Mouse (Mus musculus) heart, embryonic 16.5 days (tissue): Measurements from ENCODE around the gene Olfr51. TPM values are rescaled to one million over a fixed set of nuclear protein-coding genes. Genes with fewer than 3 reads are reported as not detected.

ENCODE experiments used
- ATAC-seq: fragments of 200-750 bp; cut with Nextera tagmentation; replicated peaks from 2 replicates; pipeline ENCODE4 v1.8.0; 2017; ENCODE audit warnings: moderate number of reproducible peaks; ENCODE audit not compliant: insufficient read depth, low FRiP score; ENCODE audit errors: extremely low read depth
- H3K27ac ChIP-seq: fragments of 300-500 bp; sonication (generic); 2 replicates; pipeline ENCODE4 v1.5.1; 2014; ENCODE audit warnings: mild to moderate bottlenecking, low read length, control low read depth, moderate library complexity
- H3K27me3 ChIP-seq: fragments of 300-500 bp; sonication (generic); 2 replicates; pipeline ENCODE4 v1.6.1; 2014; ENCODE audit warnings: low read length, mixed read lengths; ENCODE audit not compliant: control insufficient read depth, insufficient read depth
- H3K36me3 ChIP-seq: fragments of 300-500 bp; sonication (generic); 2 replicates; pipeline ENCODE4 v1.6.1; 2014; ENCODE audit not compliant: control insufficient read depth, insufficient read depth
- H3K4me1 ChIP-seq: fragments of 300-500 bp; sonication (generic); 2 replicates; pipeline ENCODE4 v1.6.1; 2014; ENCODE audit warnings: low read length, mixed read lengths; ENCODE audit not compliant: control insufficient read depth, insufficient read depth
- H3K4me2 ChIP-seq: fragments of 300-500 bp; sonication (generic); 2 replicates; pipeline ENCODE4 v1.6.1; 2014; ENCODE audit warnings: low read depth, mild to moderate bottlenecking, control low read depth, low read length
- H3K4me3 ChIP-seq: fragments of 300-500 bp; sonication (generic); 2 replicates; pipeline ENCODE4 v1.5.1; 2014; ENCODE audit warnings: mild to moderate bottlenecking, control low read depth, low read length
- H3K9ac ChIP-seq: fragments of 300-500 bp; sonication (generic); 2 replicates; pipeline ENCODE4 v1.6.1; 2014; ENCODE audit warnings: low read length, control low read depth
- H3K9me3 ChIP-seq: fragments of 300-500 bp; sonication (generic); replicated peaks from 2 replicates; pipeline ENCODE4 v1.6.1; 2016; ENCODE audit warnings: low read length; ENCODE audit not compliant: control insufficient read depth
- WGBS: fragments of 180-500 bp; shearing (Covaris S2); extraction: QIAGEN DNeasy Blood & Tissue Kit; methylation state at CpG from one replicate; pipeline ENCODE4 v1.1.7; 2014; 5-methylcytosine and 5-hydroxymethylcytosine counted together
- polyA plus RNA-seq: library from polyadenylated mRNA; unstranded; fragments of >200 nt; fragmentation: Nextera tagmentation; extraction: Ambion mirVana; gene quantifications from 2 replicates; pipeline ENCODE4 v1.2.1, GENCODE M21; 2015

Gene Olfr51
- not detected in 2 replicates for polyA plus RNA-seq

DNA sequence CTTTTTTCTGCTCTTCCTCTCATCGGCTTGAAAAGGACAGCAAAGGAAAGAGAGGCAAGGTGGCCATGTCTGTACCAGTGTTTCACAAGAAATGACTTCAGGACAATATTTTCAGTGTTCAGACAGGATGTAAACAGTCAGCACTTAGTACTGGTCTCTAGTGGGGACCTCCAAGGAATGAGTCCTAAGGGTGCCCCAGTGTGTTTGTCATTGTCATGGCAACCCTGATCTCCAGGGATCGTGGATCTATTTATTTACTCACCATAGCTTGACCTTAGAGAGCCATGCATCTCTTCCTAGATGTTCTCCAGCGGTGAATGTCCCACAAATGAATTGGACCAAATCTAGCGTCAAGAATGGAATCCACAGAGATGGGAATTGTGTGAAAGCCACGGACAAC is at the start of gene Olfr51:
Gene Olfr51, plus strand, starts transcription at position 301 of the 400 bp plus-strand sequence.
- H3K9ac ChIP-seq = no peak within 1 kb of the TSS
- no peaks in the 10 kb centered on the region for H3K9me3 ChIP-seq
- H3K4me2 ChIP-seq = no peak within 1 kb of the TSS
- no peaks in the 10 kb centered on the region for H3K36me3 ChIP-seq
- H3K4me1 ChIP-seq = no peaks in the 10 kb centered on the region
- WGBS = 73% methylated on average over 5 of the region's 5 CpGs
- H3K27ac ChIP-seq = no peak within 1 kb of the TSS
- H3K4me3 ChIP-seq = no peak within 1 kb of the TSS
- ATAC-seq = no peak
- no peaks in the 10 kb centered on the region for H3K27me3 ChIP-seq

DNA sequence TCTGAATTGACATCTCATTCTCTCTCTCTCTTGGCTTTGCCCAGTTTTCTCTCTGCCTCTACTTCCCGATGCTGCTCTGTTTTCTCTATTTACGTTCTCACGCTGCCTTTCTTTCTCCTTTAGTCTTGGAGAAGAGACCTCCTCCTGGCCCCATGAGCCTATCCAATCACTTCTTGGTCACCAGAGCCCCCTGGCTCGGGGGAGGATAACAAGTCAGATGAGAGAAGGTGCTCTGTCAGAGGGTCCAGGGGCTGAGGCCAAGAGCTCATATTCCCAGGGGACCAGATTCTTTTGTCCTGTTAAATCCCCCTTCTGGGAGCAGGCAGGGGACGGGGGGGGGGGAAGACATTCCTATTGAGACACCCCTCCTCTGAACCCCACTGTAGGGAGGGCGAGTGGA is 49.7 kb upstream of the Olfr51 start, which contains the start of gene Prop1:
Gene Prop1, minus strand, starts transcription at position 101 of the 400 bp plus-strand sequence.
- H3K9ac ChIP-seq = no peak within 1 kb of the TSS
- no peak for ATAC-seq
- no peak within 1 kb of the TSS for H3K4me2 ChIP-seq
- no peaks in the 10 kb centered on the region for H3K4me1 ChIP-seq
- H3K27ac ChIP-seq = no peak within 1 kb of the TSS
- no peaks in the 10 kb centered on the region for H3K9me3 ChIP-seq
- WGBS = 64% methylated on average over 6 of the region's 6 CpGs
- H3K36me3 ChIP-seq = no peaks in the 10 kb centered on the region
- H3K4me3 ChIP-seq = no peak within 1 kb of the TSS
- H3K27me3 ChIP-seq = peaks cover 5% of the 10 kb centered on the region; the same call in 1 of the 2 replicates

DNA sequence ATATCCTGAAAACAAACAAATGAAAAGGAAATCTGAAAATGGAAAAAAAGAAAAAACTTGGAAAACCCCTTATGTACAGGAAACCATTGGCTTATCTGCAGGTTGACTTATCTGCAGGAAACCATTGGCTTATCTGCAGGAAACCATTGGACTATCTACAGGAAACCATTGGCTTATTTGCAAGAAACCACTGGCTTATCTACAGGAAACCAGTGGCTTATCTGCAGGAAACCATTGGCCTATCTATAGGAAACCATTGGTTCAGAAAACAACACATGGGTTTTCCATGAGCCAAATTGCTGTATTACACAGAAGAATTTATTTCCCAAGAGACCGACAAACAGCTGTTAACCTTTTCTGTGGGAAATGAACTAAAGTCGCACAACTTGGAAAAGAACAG is 38.5 kb upstream of the Olfr51 start:
- H3K4me1 ChIP-seq = no peaks in the 10 kb centered on the region
- no peak overlapping the region for H3K9ac ChIP-seq
- no peak for ATAC-seq
- no peaks in the 10 kb centered on the region; the same call in 1 of the 2 replicates for H3K27me3 ChIP-seq
- no peak overlapping the region for H3K4me2 ChIP-seq
- H3K4me3 ChIP-seq = no peak overlapping the region
- no peaks in the 10 kb centered on the region for H3K9me3 ChIP-seq
- WGBS = 59% methylated on average over 2 of the region's 2 CpGs
- H3K36me3 ChIP-seq = no peaks in the 10 kb centered on the region
- H3K27ac ChIP-seq = no peak overlapping the region

DNA sequence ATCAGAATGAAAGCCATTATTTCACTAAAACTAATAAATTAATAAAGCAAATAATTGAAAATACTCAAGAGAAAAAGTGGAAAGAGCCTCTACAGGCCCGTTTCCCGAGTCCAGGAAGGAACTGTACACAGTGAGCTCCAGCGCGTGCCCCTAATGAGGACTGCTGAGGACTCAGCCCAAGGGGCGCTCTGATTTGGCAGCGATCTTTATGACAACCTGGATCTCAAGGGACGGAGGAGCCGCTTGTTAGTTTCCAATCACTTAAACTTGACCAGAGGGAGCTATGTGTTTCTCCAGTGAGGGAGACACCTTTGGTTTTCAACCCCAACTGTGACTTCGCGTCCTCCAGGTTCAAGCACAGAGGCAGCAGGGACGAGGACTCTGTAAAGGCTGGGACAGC is 37.2 kb upstream of the Olfr51 start, which contains the start of gene Olfr1378:
Gene Olfr1378, plus strand, starts transcription at position 301 of the 400 bp plus-strand sequence.
- H3K27me3 ChIP-seq = no peaks in the 10 kb centered on the region; the same call in 1 of the 2 replicates
- WGBS = 89% methylated on average over 11 of the region's 11 CpGs
- H3K27ac ChIP-seq = no peak within 1 kb of the TSS
- no peak within 1 kb of the TSS for H3K4me3 ChIP-seq
- no peaks in the 10 kb centered on the region for H3K4me1 ChIP-seq
- H3K9me3 ChIP-seq = no peaks in the 10 kb centered on the region
- no peak within 1 kb of the TSS for H3K4me2 ChIP-seq
- H3K36me3 ChIP-seq = no peaks in the 10 kb centered on the region
- no peak within 1 kb of the TSS for H3K9ac ChIP-seq
- ATAC-seq = no peak

DNA sequence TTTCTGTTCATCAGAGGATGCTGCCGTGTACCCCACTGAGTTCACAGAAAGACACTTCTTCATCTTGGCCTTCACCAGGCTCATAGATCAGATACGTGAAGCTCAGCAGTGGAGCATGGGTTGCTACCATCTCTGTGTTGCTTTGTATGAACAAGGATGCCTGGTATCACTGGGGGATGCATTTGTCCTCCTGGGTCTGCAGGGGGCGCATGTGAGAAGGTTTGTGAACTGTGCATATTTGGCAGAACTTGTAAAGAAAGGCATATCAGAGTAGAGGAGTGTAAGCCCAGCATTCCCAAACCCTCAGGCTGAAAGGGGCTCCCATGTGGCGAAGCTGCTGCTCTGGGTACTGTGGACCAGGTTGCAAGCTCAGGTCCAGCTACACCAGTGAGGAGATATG is 26.2 kb upstream of the Olfr51 start:
- Histone ChIP-seq H3K9ac (no peak overlapping the region), H3K9me3 (no peaks in the 10 kb centered on the region), H3K36me3 (no peaks in the 10 kb centered on the region), H3K27me3 (peaks cover 6% of the 10 kb centered on the region), H3K4me3 (no peak overlapping the region), H3K27ac (no peak overlapping the region), H3K4me2 (no peak overlapping the region), H3K4me1 (no peaks in the 10 kb centered on the region)
- 63% methylated on average over 4 of the region's 4 CpGs for WGBS
- no peak for ATAC-seq

DNA sequence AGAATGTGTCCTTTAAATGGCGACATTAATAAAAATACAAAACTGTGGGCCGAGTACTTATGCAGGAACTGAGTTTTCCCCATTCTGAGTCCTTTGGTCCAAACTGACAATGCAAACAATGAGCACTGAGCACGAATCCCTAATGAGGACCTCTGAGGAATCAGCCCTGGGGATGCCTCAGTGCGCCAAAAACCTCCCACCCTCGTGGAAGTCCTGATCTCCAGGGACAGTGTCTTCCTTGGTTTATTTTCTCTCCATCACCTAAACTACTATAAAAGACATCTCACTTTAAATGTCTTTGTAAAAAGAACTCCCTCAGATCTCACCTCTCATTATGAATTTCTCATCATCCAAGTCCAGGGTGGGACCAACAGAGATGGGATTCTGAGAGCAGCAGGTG is 21.7 kb upstream of the Olfr51 start, which contains the start of gene Olfr1377:
Gene Olfr1377, plus strand, starts transcription at position 301 of the 400 bp plus-strand sequence.
- H3K4me3 ChIP-seq = no peak within 1 kb of the TSS
- H3K9me3 ChIP-seq = no peaks in the 10 kb centered on the region
- no peak within 1 kb of the TSS for H3K9ac ChIP-seq
- 64% methylated on average over 5 of the region's 5 CpGs for WGBS
- H3K27ac ChIP-seq = no peak within 1 kb of the TSS
- H3K4me2 ChIP-seq = no peak within 1 kb of the TSS
- H3K27me3 ChIP-seq = peaks cover 21% of the 10 kb centered on the region
- no peak for ATAC-seq
- no peaks in the 10 kb centered on the region for H3K36me3 ChIP-seq
- H3K4me1 ChIP-seq = no peaks in the 10 kb centered on the region

DNA sequence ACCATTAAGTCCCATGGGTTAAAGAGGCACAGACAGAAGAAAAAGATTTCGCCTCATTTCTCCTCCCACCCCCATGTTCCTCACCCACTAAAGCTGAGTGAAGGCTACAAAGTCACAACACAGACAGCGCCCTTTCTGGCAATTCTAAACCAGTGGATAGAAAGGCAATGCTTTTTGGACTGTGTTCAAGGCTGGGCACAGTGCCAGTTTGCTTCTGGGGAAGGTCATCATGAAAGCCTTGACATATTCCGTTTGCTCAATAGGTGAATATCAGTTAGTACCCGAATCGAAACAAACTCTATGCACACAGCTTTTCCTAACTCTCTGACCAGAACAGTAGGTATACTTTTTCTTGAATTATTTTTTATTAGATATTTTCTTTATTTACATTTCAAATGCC is 8.4 kb downstream of the Olfr51 start:
- no peaks in the 10 kb centered on the region for H3K27me3 ChIP-seq
- WGBS = 28% methylated on average over 5 of the region's 5 CpGs
- no peaks in the 10 kb centered on the region for H3K36me3 ChIP-seq
- H3K4me3 ChIP-seq = no peak overlapping the region
- H3K27ac ChIP-seq = no peak overlapping the region
- no peaks in the 10 kb centered on the region for H3K4me1 ChIP-seq
- no peaks in the 10 kb centered on the region for H3K9me3 ChIP-seq
- H3K9ac ChIP-seq = no peak overlapping the region
- H3K4me2 ChIP-seq = no peak overlapping the region
- no peak for ATAC-seq

DNA sequence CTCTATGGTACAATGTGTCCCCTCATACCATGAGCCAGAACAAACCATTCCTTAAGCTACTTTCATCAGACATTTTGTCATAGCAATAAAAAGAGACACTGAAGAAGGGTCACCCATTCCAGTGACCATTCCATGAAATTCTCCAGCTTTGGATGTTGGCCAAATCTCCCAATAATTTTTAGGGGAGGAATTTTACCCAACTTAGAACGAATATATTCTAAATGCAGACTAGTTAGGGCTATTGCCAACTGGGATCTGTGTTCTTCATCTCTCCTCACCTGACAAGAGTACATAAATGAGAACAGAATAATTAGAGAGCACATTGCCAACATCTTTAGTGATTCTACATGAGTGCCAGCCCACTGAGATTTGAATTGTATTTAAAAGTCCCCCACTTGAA is 10.5 kb downstream of the Olfr51 start, which contains the start of gene Olfr54:
Gene Olfr54, plus strand, starts transcription at position 301 of the 400 bp plus-strand sequence.
- ATAC-seq = no peak
- no peaks in the 10 kb centered on the region for H3K27me3 ChIP-seq
- 53% methylated on average over 1 of the region's 1 CpGs for WGBS
- H3K9me3 ChIP-seq = no peaks in the 10 kb centered on the region
- no peak within 1 kb of the TSS for H3K27ac ChIP-seq
- no peak within 1 kb of the TSS for H3K4me2 ChIP-seq
- H3K4me3 ChIP-seq = no peak within 1 kb of the TSS
- H3K4me1 ChIP-seq = no peaks in the 10 kb centered on the region
- H3K36me3 ChIP-seq = no peaks in the 10 kb centered on the region
- H3K9ac ChIP-seq = no peak within 1 kb of the TSS

DNA sequence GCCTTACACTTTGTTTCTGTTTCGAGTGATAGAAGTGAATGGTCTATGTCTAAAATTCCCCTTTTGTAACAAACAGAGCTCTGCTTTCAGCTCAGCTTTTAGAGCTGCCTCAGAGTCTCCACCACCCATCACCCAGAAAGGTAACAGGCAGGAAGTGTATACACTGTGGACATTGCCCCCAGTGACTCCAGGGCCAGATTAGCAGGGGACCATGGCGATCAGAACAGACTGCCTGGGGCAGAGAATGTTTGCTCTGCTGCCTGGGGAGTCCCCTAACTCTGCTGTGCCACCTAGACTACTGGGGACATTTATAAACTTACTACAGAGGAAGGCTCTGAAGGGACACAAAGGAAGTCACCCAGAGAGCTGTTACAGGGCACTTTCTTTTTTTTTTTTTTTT is 12.9 kb downstream of the Olfr51 start:
- Histone ChIP-seq H3K36me3 (no peaks in the 10 kb centered on the region), H3K4me2 (no peak overlapping the region), H3K9me3 (no peaks in the 10 kb centered on the region), H3K27ac (no peak overlapping the region), H3K4me1 (no peaks in the 10 kb centered on the region), H3K4me3 (no peak overlapping the region), H3K27me3 (no peaks in the 10 kb centered on the region), H3K9ac (no peak overlapping the region)
- no peak for ATAC-seq
- WGBS = 51% methylated on average over 2 of the region's 2 CpGs
